Comparison of ENCODE assay signal across 18 mouse cellular contexts in genomic region chr5:4344458-4344857, GRCm38 (mm10).
DNase-seq lines count a peak whose midpoint lies in the region; ATAC-seq lines count a peak whose summit lies in the region.
"Had no signal": no experiment of that assay in that cellular context is flagged by ENCODE, and none has a peak within 500 bp of the region (broad histone marks: within the 10 kb centered on the region; RNA-seq: fewer than 3 reads in every experiment).

No protein-coding gene starts in this region.

- peak; percentile 87 for DNase-seq in 416B (ENCODE audit: low read depth)
- DNase-seq in c-Kit-positive CD71-negative TER-119-negative erythroid progenitor cells, embryonic 14.5 days (ENCODE audit: low read depth) = peak; percentile 23
- no peak for DNase-seq in urinary bladder, postnatal 4 days (ENCODE audit: low spot score in 2 of 2)
- no peak for DNase-seq in right cerebral cortex, postnatal 10 days (ENCODE audit: low spot score in 2 of 2)
- DNase-seq in adrenal gland, adult 2 months = no peak
- DNase-seq: adrenal gland, postnatal 14 days; cerebellum, adult 11-12 months; cerebellum, adult 8-10 months; cerebellum, postnatal 10 days; cerebellum, postnatal 36 days; gastrocnemius, postnatal 10 days; gastrocnemius, postnatal 36 days had no signal

- ATAC-seq in hematopoietic stem cell, adult 5-6 weeks (replicated peaks in 1 of 2; ENCODE audit: insufficient read depth in 1 of 2, low FRiP score in 2 of 2, low TSS enrichment in 1 of 2, low read depth in 1 of 2, poor library complexity in 2 of 2, severe bottlenecking in 2 of 2) = peak; percentile 69 to 89; a peak in 3 of 4 replicates
- ATAC-seq in monocyte, adult 5-6 weeks (replicated peaks; ENCODE audit: insufficient number of reproducible peaks, low FRiP score, low TSS enrichment, poor library complexity, severe bottlenecking) = peak; percentile 61
- ATAC-seq: activated CD4-positive, CD25-positive, alpha-beta regulatory T cell, adult 4 months; forebrain, embryonic 13.5 days; forebrain, embryonic 16.5 days; hindbrain, embryonic 16.5 days had no signal

Comparison
In these comparisons a context has a peak if more than half of its experiments do, and no peak if none do; other contexts are left out.
1. DNase-seq: peak in 416B (single experiment) and c-Kit-positive CD71-negative TER-119-negative erythroid progenitor cells, embryonic 14.5 days (single experiment); none in urinary bladder, postnatal 4 days (0 of 2), right cerebral cortex, postnatal 10 days (0 of 2) and adrenal gland, adult 2 months (single experiment).